Comparison of ENCODE assay signal across 1 mouse cellular context in the genomic region with DNA sequence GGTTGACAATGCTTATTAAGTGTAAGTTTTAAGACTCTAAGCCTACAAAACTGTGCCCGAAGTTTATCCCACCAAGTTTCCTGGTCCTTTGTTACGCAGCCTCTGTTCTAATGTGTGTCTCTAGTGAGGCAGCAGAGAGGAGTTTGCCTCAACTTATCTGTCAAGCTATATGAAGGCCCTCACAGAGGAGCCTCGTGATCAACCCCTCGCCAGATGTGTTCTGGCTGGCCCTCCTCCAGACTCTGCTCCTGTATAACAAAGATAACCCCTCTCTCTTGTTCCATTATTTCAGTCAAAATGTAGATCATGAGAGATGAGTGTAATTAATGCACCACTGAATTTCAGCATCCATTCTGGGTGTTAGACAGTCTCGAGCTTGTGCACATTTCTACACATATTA.
TF ChIP-seq lines count a peak whose summit lies in the region.

No protein-coding gene starts in this region.

TF ChIP-seq in MEL, 35 proteins besides CTCF, POLR2A, EP300 and RAD21 (continued from another document):
- TF ChIP-seq RCOR1 (IDR thresholded peaks at IDR 0.05; ENCODE audit: low read depth, low read length), result peak; percentile 37; the same call in 1 of the 2 replicates
- no peak for TF ChIP-seq ZKSCAN1 (IDR thresholded peaks at IDR 0.05; ENCODE audit: low read depth, low read length)
- TF ChIP-seq JUND (IDR thresholded peaks at IDR 0.05; ENCODE audit: low read depth, low read length), result no peak
